Mouse (Mus musculus) testis, adult 2 months (tissue): ENCODE data around the gene Mxra7.

ENCODE experiments used
- CTCF ChIP-seq: fragments of 200-500 bp; IDR thresholded peaks from 2 replicates; pipeline ENCODE4 v1.5.1; 2012; ENCODE audit warnings: low read depth, mild to moderate bottlenecking, inconsistent platforms, low read length, moderate library complexity; ENCODE audit not compliant: control insufficient read depth, insufficient read depth, insufficient replicate concordance
- POLR2A ChIP-seq: fragments of 200-500 bp; IDR thresholded peaks from 2 replicates; pipeline ENCODE4 v1.6.1; 2012; ENCODE audit warnings: low read depth, mild to moderate bottlenecking, inconsistent platforms, low read length, moderate library complexity; ENCODE audit not compliant: control insufficient read depth

GRCm38 (mm10) chr11:116817567-116817966, 10.3 kb downstream of the Mxra7 start:
- TF ChIP-seq CTCF, result no peak
- TF ChIP-seq POLR2A, result no peak
